Mouse (Mus musculus): Measurements from ENCODE around the gene Megf11.
A peak's percentile ranks its signal among the peaks of the same experiment; 100 is the strongest.

Gene Megf11

GRCm38 (mm10) chr9:64605735-64606349 lies 220.4 kb downstream of the Megf11 start:
- no peak for DNase-seq (ENCODE audit: low spot score)

DNA sequence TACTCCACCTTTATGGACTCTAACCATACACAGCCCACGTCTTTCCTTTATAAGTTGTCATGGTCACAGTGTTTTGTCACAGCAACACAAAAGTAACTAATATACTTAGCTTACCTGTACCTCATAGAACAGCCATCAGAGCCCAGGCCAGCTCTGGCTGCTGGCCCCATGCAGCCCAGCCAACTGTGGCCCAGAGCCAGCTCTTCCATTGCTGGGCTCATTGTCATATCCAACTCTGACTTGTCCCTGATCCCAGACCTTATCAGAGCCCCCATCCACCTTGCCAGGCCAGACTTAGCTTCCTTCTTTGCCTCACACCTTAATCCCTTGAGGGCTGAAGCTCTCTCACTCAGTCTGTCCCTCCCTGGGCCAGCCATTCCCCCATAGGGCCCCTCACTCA lies 221.6 kb downstream of the Megf11 start:
- DNase-seq (ENCODE audit: low spot score): no peak

GRCm38 (mm10) chr9:64609546-64609945 lies 224.1 kb downstream of the Megf11 start:
- DNase-seq (ENCODE audit: low spot score): no peak

- DNase-seq (ENCODE audit: low spot score): no peak
Observed at GRCm38 (mm10) chr9:64612121-64612983, 226.9 kb downstream of the Megf11 start.

GRCm38 (mm10) chr9:64612984-64613649 lies 227.7 kb downstream of the Megf11 start:
- DNase-seq (ENCODE audit: low spot score): no peak

GRCm38 (mm10) chr9:64617413-64617812 lies 232.0 kb downstream of the Megf11 start:
- DNase-seq (ENCODE audit: low spot score): no peak

- DNase-seq (ENCODE audit: low spot score): no peak
Observed at GRCm38 (mm10) chr9:64618433-64618832, 233.0 kb downstream of the Megf11 start.

GRCm38 (mm10) chr9:64619440-64619839 lies 234.0 kb downstream of the Megf11 start:
- DNase-seq (ENCODE audit: low spot score): no peak

DNA sequence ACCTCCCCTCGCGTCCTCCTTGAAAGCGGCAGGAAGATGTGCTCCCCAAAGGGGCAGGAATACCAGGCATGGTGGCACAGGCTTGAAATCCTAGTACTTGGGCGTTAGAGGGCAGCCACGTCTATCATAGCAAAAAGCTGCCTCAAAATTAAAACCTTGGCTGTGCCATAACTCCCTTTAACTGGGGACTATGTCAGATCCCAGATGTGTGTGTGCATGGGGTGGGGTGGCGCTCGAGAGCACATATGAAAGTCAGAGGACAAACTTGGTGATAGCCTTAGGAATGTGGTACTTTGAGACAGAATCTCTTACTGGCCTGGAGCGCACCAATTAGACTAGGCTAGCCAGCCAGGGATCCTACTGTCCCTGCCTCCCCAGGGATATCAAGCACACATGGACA lies 235.2 kb downstream of the Megf11 start:
- DNase-seq (ENCODE audit: low spot score): no peak

DNA sequence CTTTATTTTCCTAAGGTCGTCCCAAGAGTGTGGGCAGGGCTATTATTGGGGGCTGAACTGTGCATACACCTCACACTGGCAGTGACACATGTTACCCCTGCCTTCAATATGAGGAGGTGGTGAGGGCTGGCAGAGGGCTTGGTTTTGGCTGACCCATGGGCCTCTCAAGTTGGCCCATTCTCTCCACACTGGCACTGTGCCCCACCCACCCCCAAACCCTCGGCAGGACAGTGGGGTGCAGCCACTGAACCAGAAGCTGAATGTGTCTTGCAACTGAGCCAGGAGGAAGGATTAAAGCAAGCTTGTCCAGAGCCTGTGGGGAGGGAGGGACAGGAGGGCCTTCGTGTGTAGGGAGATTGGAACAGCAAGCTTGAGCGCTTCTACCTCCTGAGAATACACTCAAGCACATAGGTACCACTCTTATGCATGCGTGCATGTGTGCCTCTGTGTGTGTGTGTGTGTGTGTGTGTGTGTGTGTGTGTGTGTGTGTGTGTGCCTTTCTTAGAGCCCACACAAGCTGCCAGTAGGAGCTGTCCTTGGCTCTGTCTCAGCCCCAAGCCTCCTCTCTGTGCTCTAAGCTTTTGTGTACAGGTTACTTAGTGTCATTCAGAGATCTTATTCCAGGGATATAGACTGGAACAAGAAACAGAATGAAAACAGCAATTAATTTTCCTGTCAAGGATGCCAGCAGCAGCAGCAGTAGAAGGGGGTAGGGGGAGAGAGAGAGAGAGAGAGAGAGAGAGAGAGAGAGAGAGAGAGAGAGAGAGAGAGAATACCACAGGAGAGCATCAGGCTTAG lies 236.3 kb downstream of the Megf11 start:
- DNase-seq (ENCODE audit: low spot score): no peak

DNA sequence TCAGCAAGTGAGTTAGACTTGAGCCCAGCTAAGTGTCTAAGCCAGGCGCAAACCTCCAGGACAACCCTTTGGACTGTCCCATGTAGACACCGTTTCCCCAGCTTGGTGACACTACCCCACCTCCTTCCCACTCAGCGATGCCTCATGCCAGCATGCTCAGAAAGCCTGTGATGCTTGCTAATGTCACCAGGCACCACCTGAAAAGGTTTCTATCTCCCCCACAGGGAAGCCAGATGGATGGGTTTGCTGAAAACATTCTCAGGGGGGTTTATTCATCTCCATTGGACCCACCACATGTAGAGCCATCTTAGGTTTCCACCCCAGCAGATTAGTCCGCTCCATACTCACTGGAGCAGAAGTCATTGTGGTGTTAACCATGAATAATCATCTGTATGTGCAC lies 237.9 kb downstream of the Megf11 start:
- no peak for DNase-seq (ENCODE audit: low spot score)

- DNase-seq (ENCODE audit: low spot score): no peak
Observed at GRCm38 (mm10) chr9:64624536-64624935, 239.1 kb downstream of the Megf11 start.

GRCm38 (mm10) chr9:64629802-64630201 lies 244.4 kb downstream of the Megf11 start:
- DNase-seq (ENCODE audit: low spot score): no peak

DNA sequence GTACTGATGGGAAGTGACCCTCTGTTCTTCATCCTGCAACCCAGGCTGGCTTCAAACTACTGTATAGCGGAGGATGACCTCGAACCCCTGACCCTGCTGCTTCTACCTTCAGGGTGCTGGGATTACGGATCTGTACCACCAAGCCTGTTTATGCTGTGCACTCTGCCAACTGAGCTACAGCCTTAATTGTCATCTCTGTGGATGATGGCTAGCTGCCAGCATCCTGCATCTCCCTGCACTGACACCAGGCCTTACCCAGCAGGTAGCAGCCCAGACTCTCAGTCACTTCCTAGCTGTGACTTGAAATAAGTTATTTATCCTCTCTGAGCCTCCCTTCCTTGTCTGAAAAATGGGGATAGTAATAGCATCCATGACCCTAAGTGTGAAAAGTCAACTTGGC lies 247.7 kb downstream of the Megf11 start:
- no peak for DNase-seq (ENCODE audit: low spot score)

GRCm38 (mm10) chr9:64636111-64636510 lies 250.7 kb downstream of the Megf11 start:
- no peak for DNase-seq (ENCODE audit: low spot score)

- DNase-seq (ENCODE audit: low spot score): no peak
Observed at GRCm38 (mm10) chr9:64636961-64637360, 251.5 kb downstream of the Megf11 start.

DNA sequence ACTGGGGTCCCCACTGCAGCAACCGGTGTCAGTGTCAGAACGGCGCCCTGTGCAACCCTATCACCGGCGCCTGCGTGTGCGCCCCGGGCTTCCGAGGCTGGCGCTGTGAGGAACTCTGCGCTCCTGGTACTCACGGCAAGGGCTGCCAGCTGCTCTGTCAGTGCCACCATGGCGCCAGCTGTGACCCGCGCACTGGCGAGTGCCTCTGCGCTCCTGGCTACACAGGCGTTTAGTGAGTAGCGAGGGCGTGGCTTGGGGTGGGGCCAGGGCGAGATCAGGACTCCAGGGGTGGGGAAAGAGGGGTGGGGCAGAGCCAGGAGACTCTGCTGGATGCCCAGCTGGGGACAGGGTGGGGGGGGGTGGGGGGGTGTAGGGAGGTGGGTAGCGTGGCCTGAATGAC lies 252.8 kb downstream of the Megf11 start:
- DNase-seq (ENCODE audit: low spot score): no peak

GRCm38 (mm10) chr9:64639664-64640063 lies 254.2 kb downstream of the Megf11 start:
- peak; percentile 7 for DNase-seq (ENCODE audit: low spot score)

DNA sequence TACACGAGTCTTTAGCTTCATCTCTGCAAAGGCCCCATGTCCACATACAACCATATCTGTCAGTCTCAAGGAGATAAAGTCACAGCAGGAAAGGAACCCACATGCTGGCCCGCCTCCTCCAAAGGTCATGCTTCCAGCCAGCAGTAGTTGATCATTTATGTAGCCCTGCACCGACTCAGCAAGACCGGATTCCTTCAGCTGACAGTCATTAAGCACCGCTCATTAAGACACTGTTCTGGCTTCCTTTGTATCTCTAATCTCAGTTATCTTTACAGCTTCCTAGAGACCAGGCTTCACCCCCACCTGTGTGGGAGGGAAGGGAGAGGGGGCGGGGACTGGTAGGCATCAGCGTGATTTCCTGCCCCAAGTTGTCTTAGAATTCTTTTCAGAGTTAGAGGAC lies 258.7 kb downstream of the Megf11 start:
- DNase-seq (ENCODE audit: low spot score): no peak

- DNase-seq (ENCODE audit: low spot score): no peak
Observed at GRCm38 (mm10) chr9:64645462-64645861, 260.0 kb downstream of the Megf11 start.

- DNase-seq (ENCODE audit: low spot score): no peak
Observed at GRCm38 (mm10) chr9:64649393-64649792, 264.0 kb downstream of the Megf11 start.

DNA sequence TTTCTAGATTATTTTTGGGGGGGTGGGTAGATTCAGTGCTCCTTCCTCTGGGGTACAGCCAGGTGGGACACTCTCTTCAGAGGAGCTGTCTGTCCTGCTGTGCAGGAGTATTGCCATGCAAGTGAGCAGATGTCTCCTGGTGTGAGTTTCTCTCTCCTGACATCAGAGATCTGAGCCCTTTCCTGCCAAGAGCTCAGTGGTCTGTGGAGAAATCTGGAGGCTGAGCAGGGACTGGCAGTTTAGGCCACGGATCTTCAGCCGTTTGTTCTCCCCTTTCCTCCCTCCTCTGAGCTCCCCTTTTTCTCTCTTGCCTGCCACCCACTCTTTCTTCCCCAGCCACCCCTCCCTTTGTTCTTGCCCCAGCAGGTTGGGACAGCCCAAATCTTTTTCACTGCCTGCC lies 264.5 kb downstream of the Megf11 start:
- no peak for DNase-seq (ENCODE audit: low spot score)
